Mouse (Mus musculus) liver, adult 2 months (tissue): ENCODE measurements around the gene Crxos. TPM values are rescaled to one million over a fixed set of nuclear protein-coding genes. Genes with fewer than 3 reads are reported as not detected.
A peak's percentile ranks its signal among the peaks of the same experiment; 100 is the strongest.
"Not testable (repeated sequence)": the region's sequence is repeated elsewhere in the genome, so short reads cannot be mapped to it uniquely, and the experiment has no call there.

Experiments
- DNase-seq: peaks from one replicate; pipeline ENCODE4 v3.0.0-alpha.2; 2011; ENCODE audit warnings: low read depth, low spot score; ENCODE audit errors: extremely low read depth
- H3K27ac ChIP-seq: fragments of 200-500 bp; replicated peaks from 2 replicates; pipeline ENCODE4 v1.5.1; 2012; ENCODE audit warnings: low read depth, mild to moderate bottlenecking, control low read depth, inconsistent platforms, low read length; ENCODE audit not compliant: insufficient read depth
- H3K27me3 ChIP-seq: fragments of 200-500 bp; 2 replicates; pipeline ENCODE4 v1.6.1; 2012; ENCODE audit warnings: mild to moderate bottlenecking, moderate library complexity, low read length, inconsistent platforms; ENCODE audit not compliant: control insufficient read depth, insufficient read depth
- H3K36me3 ChIP-seq: fragments of 200-500 bp; 2 replicates; pipeline ENCODE4 v1.6.1; 2012; ENCODE audit warnings: low read length, inconsistent platforms; ENCODE audit not compliant: control insufficient read depth, insufficient read depth
- H3K4me1 ChIP-seq: fragments of 200-500 bp; 2 replicates; pipeline ENCODE4 v1.6.1; 2011; ENCODE audit warnings: low read length; ENCODE audit not compliant: control insufficient read depth, insufficient read depth
- H3K4me3 ChIP-seq: fragments of 200-500 bp; 2 replicates; pipeline ENCODE4 v1.5.1; 2011; ENCODE audit warnings: low read depth, mild to moderate bottlenecking, control low read depth, low read length, moderate library complexity; ENCODE audit not compliant: insufficient read depth
- H3K79me2 ChIP-seq: fragments of 200-500 bp; 2 replicates; pipeline ENCODE4 v1.6.1; 2012; ENCODE audit warnings: inconsistent platforms, mild to moderate bottlenecking, low read length, moderate library complexity; ENCODE audit not compliant: control insufficient read depth, insufficient read depth
- H3K9ac ChIP-seq: fragments of 200-500 bp; 2 replicates; pipeline ENCODE4 v1.6.1; 2012; ENCODE audit warnings: low read depth, mild to moderate bottlenecking, control low read depth, inconsistent platforms, low read length
- CTCF ChIP-seq: fragments of 200-500 bp; IDR thresholded peaks from 2 replicates; pipeline ENCODE4 v1.5.1; 2011; ENCODE audit warnings: low read depth, low read length, control low read depth
- POLR2A ChIP-seq: fragments of 200-500 bp; IDR thresholded peaks from 2 replicates; pipeline ENCODE4 v1.6.1; 2011; ENCODE audit warnings: low read length, control low read depth; ENCODE audit not compliant: insufficient read depth; ENCODE audit errors: extremely low read depth
- WGBS: fragments of 180-500 bp; shearing (Covaris S2); methylation state at CpG from one replicate; pipeline ENCODE4 v1.1.7; 2018; 5-methylcytosine and 5-hydroxymethylcytosine counted together
- polyA plus RNA-seq: library from polyadenylated mRNA; depleted of rRNA; stranded (reverse); fragments of >200 nt; gene quantifications from 2 replicates; pipeline ENCODE4 v1.2.3, GENCODE M21; 2012
- total RNA-seq: library from RNA; depleted of rRNA; stranded (reverse); fragments of >200 nt; gene quantifications from 2 replicates; pipeline ENCODE4 v1.2.3, GENCODE M21; 2014

The Crxos gene
- total and polyA plus RNA-seq, 2 experiments = not detected

GRCm38 (mm10) chr7:15907971-15908590 lies 25.7 kb downstream of the Crxos start:
- H3K4me3 ChIP-seq = no peak overlapping the region
- no peaks in the 10 kb centered on the region for H3K79me2 ChIP-seq
- TF ChIP-seq POLR2A (no peak), CTCF (no peak)
- no peaks in the 10 kb centered on the region for H3K36me3 ChIP-seq
- H3K4me1 ChIP-seq = no peaks in the 10 kb centered on the region
- no peak for DNase-seq
- 80% methylated on average over 8 of the region's 8 CpGs for WGBS
- no peak overlapping the region for H3K27ac ChIP-seq
- H3K27me3 ChIP-seq = no peaks in the 10 kb centered on the region
- no peak overlapping the region for H3K9ac ChIP-seq

GRCm38 (mm10) chr7:15910521-15910920 lies 28.1 kb downstream of the Crxos start:
- H3K27me3 ChIP-seq = no peaks in the 10 kb centered on the region
- no peak overlapping the region for H3K9ac ChIP-seq
- WGBS = 86% methylated on average over 5 of the region's 5 CpGs
- no peaks in the 10 kb centered on the region for H3K4me1 ChIP-seq
- H3K27ac ChIP-seq = no peak overlapping the region
- TF ChIP-seq CTCF (no peak), POLR2A (no peak)
- H3K36me3 ChIP-seq = no peaks in the 10 kb centered on the region
- H3K79me2 ChIP-seq = no peaks in the 10 kb centered on the region
- no peak for DNase-seq
- no peak overlapping the region for H3K4me3 ChIP-seq

- Histone ChIP-seq H3K36me3 (no peaks in the 10 kb centered on the region), H3K9ac (no peak overlapping the region), H3K79me2 (no peaks in the 10 kb centered on the region), H3K4me3 (no peak overlapping the region), H3K4me1 (no peaks in the 10 kb centered on the region; the same call in 1 of the 2 replicates), H3K27ac (no peak overlapping the region), H3K27me3 (no peaks in the 10 kb centered on the region)
- DNase-seq = peak; percentile 48
- TF ChIP-seq POLR2A (no peak), CTCF (peak; percentile 84)
- 3% methylated on average over 4 of the region's 4 CpGs for WGBS
Observed at GRCm38 (mm10) chr7:15912183-15912582, 29.8 kb downstream of the Crxos start.

GRCm38 (mm10) chr7:15914252-15914651 lies 31.8 kb downstream of the Crxos start:
- H3K4me3 ChIP-seq = no peak overlapping the region
- 40% methylated on average over 2 of the region's 2 CpGs for WGBS
- DNase-seq = peak; percentile 31

GRCm38 (mm10) chr7:15914751-15915150 lies 32.3 kb downstream of the Crxos start:
- H3K36me3 ChIP-seq = no peaks in the 10 kb centered on the region
- H3K4me3 ChIP-seq = no peak overlapping the region
- H3K79me2 ChIP-seq = no peaks in the 10 kb centered on the region
- DNase-seq = no peak
- 96% methylated on average over 2 of the region's 2 CpGs for WGBS
- no peak overlapping the region for H3K9ac ChIP-seq
- no peaks in the 10 kb centered on the region; the same call in 1 of the 2 replicates for H3K4me1 ChIP-seq
- TF ChIP-seq POLR2A (no peak), CTCF (no peak)
- no peaks in the 10 kb centered on the region for H3K27me3 ChIP-seq
- no peak overlapping the region for H3K27ac ChIP-seq

More at GRCm38 (mm10) chr7:15914252-15914651, 31.8 kb downstream of the Crxos start:
- TF ChIP-seq CTCF = peak; percentile 44; the same call in 1 of the 2 replicates
- no peak for TF ChIP-seq POLR2A
- no peaks in the 10 kb centered on the region; the same call in 1 of the 2 replicates for H3K4me1 ChIP-seq
- no peaks in the 10 kb centered on the region for H3K27me3 ChIP-seq
- no peak overlapping the region for H3K27ac ChIP-seq
- H3K79me2 ChIP-seq = no peaks in the 10 kb centered on the region
- H3K36me3 ChIP-seq = no peaks in the 10 kb centered on the region
- no peak overlapping the region for H3K9ac ChIP-seq

- H3K36me3 ChIP-seq, H3K79me2 ChIP-seq, H3K4me3 ChIP-seq, H3K4me1 ChIP-seq, DNase-seq, H3K9ac ChIP-seq, H3K27me3 ChIP-seq, H3K27ac ChIP-seq: not testable (repeated sequence)
- WGBS = 90% methylated on average over 4 of the region's 4 CpGs
Observed at GRCm38 (mm10) chr7:15915695-15916094, 33.3 kb downstream of the Crxos start.
